Mouse (Mus musculus): ENCODE measurements around the gene Olfr1255. TPM values are rescaled to one million over a fixed set of nuclear protein-coding genes. Genes with fewer than 3 reads are reported as not detected.

Olfr1255 gene
- not detected for polyA plus RNA-seq (2014; fragmentation: Illumina TruSeq; extraction: RNeasy Lipid Tissue Mini Kit (QIAGEN cat#74804); ENCODE audit: low read depth, low replicate concordance)

GRCm38 (mm10) chr2:89811751-89812150 is at the start of gene Olfr1255:
Olfr1255 (plus strand) TSS chr2:89812051.

GRCm38 (mm10) chr2:89793519-89793918 is 18.3 kb upstream of the Olfr1255 start, which contains the start of gene Olfr1254:
Olfr1254 (minus strand) TSS chr2:89793619.

DNA sequence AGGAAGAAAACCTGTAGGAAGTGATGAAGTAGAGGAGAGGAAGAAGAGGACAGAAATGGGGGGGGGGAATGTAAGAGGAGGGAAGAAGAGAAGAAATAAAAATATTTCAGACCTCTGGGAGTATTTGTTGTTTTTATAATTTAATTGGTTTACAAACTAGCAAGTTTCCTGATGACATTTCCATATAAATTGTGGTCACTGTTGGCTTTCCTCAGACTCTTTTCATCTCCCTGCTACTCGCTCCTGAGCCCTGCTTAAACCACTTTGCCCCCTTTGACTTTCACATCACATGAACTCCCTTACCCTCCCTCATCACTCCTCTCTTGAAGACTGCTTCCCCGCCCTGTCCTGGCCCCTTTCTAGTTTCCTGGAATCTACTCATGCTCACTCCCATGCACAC is 29.6 kb downstream of the Olfr1255 start, which contains the start of gene Olfr1256:
TSS of gene Olfr1256 (minus strand) at position 101 of the 400 bp plus-strand sequence.

GRCm38 (mm10) chr2:89848105-89848504 is 36.3 kb downstream of the Olfr1255 start, which contains the start of gene Olfr48:
Olfr48 (minus strand) TSS chr2:89848205.

Other genes starting within 250 kb of the Olfr1255 start
- not detected for gene Olfr1245, start 233.6 kb upstream of the Olfr1255 start, polyA plus RNA-seq (2014; fragmentation: Illumina TruSeq; extraction: RNeasy Lipid Tissue Mini Kit (QIAGEN cat#74804); ENCODE audit: low read depth, low replicate concordance)
- not detected for gene Olfr1246, start 218.9 kb upstream of the Olfr1255 start, polyA plus RNA-seq (2014; fragmentation: Illumina TruSeq; extraction: RNeasy Lipid Tissue Mini Kit (QIAGEN cat#74804); ENCODE audit: low read depth, low replicate concordance)
- gene Olfr1247, start 197.9 kb upstream of the Olfr1255 start, polyA plus RNA-seq (2014; fragmentation: Illumina TruSeq; extraction: RNeasy Lipid Tissue Mini Kit (QIAGEN cat#74804); ENCODE audit: low read depth, low replicate concordance) = not detected
- not detected for gene Olfr1248, start 193.8 kb upstream of the Olfr1255 start, polyA plus RNA-seq (2014; fragmentation: Illumina TruSeq; extraction: RNeasy Lipid Tissue Mini Kit (QIAGEN cat#74804); ENCODE audit: low read depth, low replicate concordance)
- not detected for gene Olfr1249, start 177.1 kb upstream of the Olfr1255 start, polyA plus RNA-seq (2014; fragmentation: Illumina TruSeq; extraction: RNeasy Lipid Tissue Mini Kit (QIAGEN cat#74804); ENCODE audit: low read depth, low replicate concordance)
- gene Olfr1250, start 150.6 kb upstream of the Olfr1255 start, polyA plus RNA-seq (2014; fragmentation: Illumina TruSeq; extraction: RNeasy Lipid Tissue Mini Kit (QIAGEN cat#74804); ENCODE audit: low read depth, low replicate concordance) = not detected
- not detected for gene Olfr1251, start 140.1 kb upstream of the Olfr1255 start, polyA plus RNA-seq (2014; fragmentation: Illumina TruSeq; extraction: RNeasy Lipid Tissue Mini Kit (QIAGEN cat#74804); ENCODE audit: low read depth, low replicate concordance)
- not detected for gene Olfr1252, start 87.0 kb upstream of the Olfr1255 start, polyA plus RNA-seq (2014; fragmentation: Illumina TruSeq; extraction: RNeasy Lipid Tissue Mini Kit (QIAGEN cat#74804); ENCODE audit: low read depth, low replicate concordance)
- not detected for gene Olfr1253, start 55.0 kb upstream of the Olfr1255 start, polyA plus RNA-seq (2014; fragmentation: Illumina TruSeq; extraction: RNeasy Lipid Tissue Mini Kit (QIAGEN cat#74804); ENCODE audit: low read depth, low replicate concordance)
- gene Olfr1254, start 18.4 kb upstream of the Olfr1255 start, polyA plus RNA-seq (2014; fragmentation: Illumina TruSeq; extraction: RNeasy Lipid Tissue Mini Kit (QIAGEN cat#74804); ENCODE audit: low read depth, low replicate concordance) = not detected
- not detected for gene Olfr1256, start 29.5 kb downstream of the Olfr1255 start, polyA plus RNA-seq (2014; fragmentation: Illumina TruSeq; extraction: RNeasy Lipid Tissue Mini Kit (QIAGEN cat#74804); ENCODE audit: low read depth, low replicate concordance)
- not detected for gene Olfr48, start 36.2 kb downstream of the Olfr1255 start, polyA plus RNA-seq (2014; fragmentation: Illumina TruSeq; extraction: RNeasy Lipid Tissue Mini Kit (QIAGEN cat#74804); ENCODE audit: low read depth, low replicate concordance)
- gene Olfr1257, start 66.4 kb downstream of the Olfr1255 start, polyA plus RNA-seq (2014; fragmentation: Illumina TruSeq; extraction: RNeasy Lipid Tissue Mini Kit (QIAGEN cat#74804); ENCODE audit: low read depth, low replicate concordance) = not detected
- not detected for gene Olfr1258, start 115.3 kb downstream of the Olfr1255 start, polyA plus RNA-seq (2014; fragmentation: Illumina TruSeq; extraction: RNeasy Lipid Tissue Mini Kit (QIAGEN cat#74804); ENCODE audit: low read depth, low replicate concordance)
- not detected for gene Olfr1259, start 136.6 kb downstream of the Olfr1255 start, polyA plus RNA-seq (2014; fragmentation: Illumina TruSeq; extraction: RNeasy Lipid Tissue Mini Kit (QIAGEN cat#74804); ENCODE audit: low read depth, low replicate concordance)
- not detected for gene Olfr1260, start 162.3 kb downstream of the Olfr1255 start, polyA plus RNA-seq (2014; fragmentation: Illumina TruSeq; extraction: RNeasy Lipid Tissue Mini Kit (QIAGEN cat#74804); ENCODE audit: low read depth, low replicate concordance)
- not detected for gene Olfr1261, start 179.2 kb downstream of the Olfr1255 start, polyA plus RNA-seq (2014; fragmentation: Illumina TruSeq; extraction: RNeasy Lipid Tissue Mini Kit (QIAGEN cat#74804); ENCODE audit: low read depth, low replicate concordance)
- not detected for gene Olfr1262, start 188.1 kb downstream of the Olfr1255 start, polyA plus RNA-seq (2014; fragmentation: Illumina TruSeq; extraction: RNeasy Lipid Tissue Mini Kit (QIAGEN cat#74804); ENCODE audit: low read depth, low replicate concordance)
- gene Olfr1263, start 200.1 kb downstream of the Olfr1255 start, polyA plus RNA-seq (2014; fragmentation: Illumina TruSeq; extraction: RNeasy Lipid Tissue Mini Kit (QIAGEN cat#74804); ENCODE audit: low read depth, low replicate concordance) = not detected
- gene Olfr1264, start 213.5 kb downstream of the Olfr1255 start, polyA plus RNA-seq (2014; fragmentation: Illumina TruSeq; extraction: RNeasy Lipid Tissue Mini Kit (QIAGEN cat#74804); ENCODE audit: low read depth, low replicate concordance) = not detected
- gene Olfr1265, start 223.3 kb downstream of the Olfr1255 start, polyA plus RNA-seq (2014; fragmentation: Illumina TruSeq; extraction: RNeasy Lipid Tissue Mini Kit (QIAGEN cat#74804); ENCODE audit: low read depth, low replicate concordance) = not detected

Data from sigmoid colon, adult 10 weeks (tissue).